Mouse (Mus musculus) neural tube, embryonic 14.5 days (tissue): ENCODE data around the gene Grid1. TPM values are rescaled to one million over a fixed set of nuclear protein-coding genes. Genes with fewer than 3 reads are reported as not detected.

ENCODE experiments used
- ATAC-seq: fragments of 200-750 bp; cut with Nextera tagmentation; 2 replicates; pipeline ENCODE4 v1.8.0; 2017; ENCODE audit warnings: low read depth, mild to moderate bottlenecking, moderate TSS enrichment, moderate library complexity
- H3K27ac ChIP-seq: fragments of 300-500 bp; sonication (generic); 2 replicates; pipeline ENCODE4 v1.5.1; 2014; ENCODE audit warnings: low read depth, mild to moderate bottlenecking, control low read depth, low read length, moderate library complexity, mixed read lengths
- H3K27me3 ChIP-seq: fragments of 300-500 bp; sonication (generic); 2 replicates; pipeline ENCODE4 v1.6.1; 2014; ENCODE audit warnings: low read length; ENCODE audit not compliant: control insufficient read depth, insufficient read depth
- H3K36me3 ChIP-seq: fragments of 300-500 bp; sonication (generic); 2 replicates; pipeline ENCODE4 v1.6.1; 2014; ENCODE audit warnings: low read length, mixed read lengths; ENCODE audit not compliant: control insufficient read depth, insufficient read depth
- H3K4me1 ChIP-seq: fragments of 300-500 bp; sonication (generic); 2 replicates; pipeline ENCODE4 v1.6.1; 2014; ENCODE audit warnings: low read length; ENCODE audit not compliant: control insufficient read depth, insufficient read depth
- H3K4me2 ChIP-seq: fragments of 300-500 bp; sonication (generic); 2 replicates; pipeline ENCODE4 v1.6.1; 2014; ENCODE audit warnings: mild to moderate bottlenecking, low read depth, low read length, control low read depth
- H3K4me3 ChIP-seq: fragments of 300-500 bp; sonication (generic); 2 replicates; pipeline ENCODE4 v1.5.1; 2014; ENCODE audit warnings: low read depth, low read length, control low read depth, mixed read lengths
- H3K9ac ChIP-seq: fragments of 300-500 bp; sonication (generic); replicated peaks from 2 replicates; pipeline ENCODE4 v1.6.1; 2014; ENCODE audit warnings: low read depth, mild to moderate bottlenecking, control low read depth, low read length, mixed read lengths
- H3K9me3 ChIP-seq: fragments of 300-500 bp; sonication (generic); 2 replicates; pipeline ENCODE4 v1.6.1; 2016; ENCODE audit warnings: low read length; ENCODE audit not compliant: control insufficient read depth
- WGBS: fragments of 180-500 bp; shearing (Covaris S2); extraction: QIAGEN DNeasy Blood & Tissue Kit; methylation state at CpG from one replicate; pipeline ENCODE4 v1.1.7; 2014; 5-methylcytosine and 5-hydroxymethylcytosine counted together
- polyA plus RNA-seq: library from polyadenylated mRNA; unstranded; fragments of >200 nt; fragmentation: Nextera tagmentation; extraction: Ambion mirVana; gene quantifications from 2 replicates; pipeline ENCODE4 v1.2.1, GENCODE M21; 2014

Gene Grid1
- polyA plus RNA-seq, 1 experiment from 2014 or later, result 7.9 TPM

DNA sequence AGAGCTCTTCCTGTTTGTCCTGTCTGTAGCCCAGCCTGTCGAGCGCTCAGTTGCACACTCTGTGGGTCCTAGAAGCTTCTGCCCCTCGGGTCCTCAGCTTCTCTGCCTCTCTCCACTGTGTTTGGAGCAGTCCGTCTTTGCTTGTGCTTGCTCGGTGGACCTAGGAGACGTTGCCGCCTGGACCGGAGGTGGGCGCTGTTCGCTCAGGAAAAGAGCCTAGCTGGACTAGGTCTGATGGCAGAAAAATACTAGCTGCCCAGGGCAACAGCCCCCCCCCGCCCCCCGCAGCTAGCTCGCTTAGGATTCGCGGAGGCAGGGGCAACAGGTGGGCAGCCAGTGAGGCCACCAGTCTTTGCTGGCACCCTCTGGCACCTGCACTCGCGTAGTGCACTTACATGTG, 3.2 kb downstream of the Grid1 start:
- Histone ChIP-seq H3K4me1 (peaks cover 22% of the 10 kb centered on the region), H3K4me2 (peak overlapping the region; percentile 79), H3K36me3 (no peaks in the 10 kb centered on the region), H3K4me3 (peak overlapping the region; percentile 27), H3K27me3 (peaks cover 9% of the 10 kb centered on the region), H3K27ac (no peak overlapping the region), H3K9ac (peak overlapping the region; percentile 50), H3K9me3 (no peaks in the 10 kb centered on the region)
- WGBS, result 2% methylated on average over 17 of the region's 17 CpGs
- ATAC-seq, result peak; percentile 47; the same call in 1 of the 2 replicates

- 84% methylated on average over 3 of the region's 3 CpGs for WGBS
Measured at GRCm38 (mm10) chr14:34824186-34824585, 4.3 kb downstream of the Grid1 start.

DNA sequence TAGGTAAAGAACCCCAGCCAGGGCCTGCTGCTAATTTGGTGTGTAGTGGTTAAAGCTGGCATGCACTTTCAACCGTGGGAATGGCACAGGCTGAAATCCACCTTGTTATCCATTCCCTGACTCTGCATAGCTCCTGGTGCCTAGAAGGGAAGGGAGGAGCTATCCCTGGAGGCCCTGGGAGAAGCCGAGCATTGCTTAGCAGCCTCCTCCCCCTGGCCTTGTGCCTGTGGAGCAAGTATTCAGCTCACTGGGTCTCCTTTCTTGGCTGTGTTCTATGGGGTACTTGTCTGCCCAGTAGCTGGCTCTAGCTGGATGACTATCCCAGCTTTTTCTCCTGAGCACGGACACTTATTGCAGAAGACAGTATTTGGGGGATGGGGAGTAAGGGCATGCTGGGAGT, 6.0 kb downstream of the Grid1 start:
- WGBS, result 32% methylated on average over 3 of the region's 3 CpGs
- no peaks in the 10 kb centered on the region for H3K9me3 ChIP-seq
- no peak overlapping the region for H3K27ac ChIP-seq
- peaks cover 3% of the 10 kb centered on the region for H3K27me3 ChIP-seq
- no peak overlapping the region for H3K4me2 ChIP-seq
- no peak overlapping the region for H3K4me3 ChIP-seq
- peaks cover 22% of the 10 kb centered on the region for H3K4me1 ChIP-seq
- no peaks in the 10 kb centered on the region for H3K36me3 ChIP-seq
- H3K9ac ChIP-seq, result no peak overlapping the region
- ATAC-seq, result no peak

More at GRCm38 (mm10) chr14:34824186-34824585, 4.3 kb downstream of the Grid1 start:
- Histone ChIP-seq H3K4me1 (peaks cover 22% of the 10 kb centered on the region), H3K36me3 (no peaks in the 10 kb centered on the region), H3K9ac (no peak overlapping the region), H3K4me2 (no peak overlapping the region), H3K9me3 (no peaks in the 10 kb centered on the region), H3K4me3 (no peak overlapping the region), H3K27me3 (peaks cover 5% of the 10 kb centered on the region), H3K27ac (no peak overlapping the region)
- no peak for ATAC-seq

DNA sequence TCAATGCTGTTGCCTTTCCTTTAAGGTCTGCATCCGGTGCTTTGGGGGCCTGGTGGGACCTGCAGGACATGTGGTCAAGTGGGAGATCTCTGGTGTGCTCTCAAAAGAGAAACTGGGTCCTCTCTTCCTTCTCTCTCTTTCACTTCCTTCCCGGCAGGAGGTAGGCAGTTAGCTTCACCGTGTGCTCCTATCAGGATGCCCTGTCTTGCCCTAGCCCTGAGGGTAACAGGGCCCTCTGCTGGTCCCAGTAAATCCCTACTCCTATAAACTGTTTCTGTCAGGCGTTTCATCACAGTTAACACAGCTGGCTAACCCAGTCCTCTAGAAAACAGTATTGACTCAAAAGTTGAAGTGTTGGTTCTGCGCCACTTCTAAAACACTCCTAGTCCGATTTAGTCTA, 9.9 kb downstream of the Grid1 start:
- Histone ChIP-seq H3K27me3 (no peaks in the 10 kb centered on the region), H3K4me2 (no peak overlapping the region), H3K9ac (no peak overlapping the region), H3K9me3 (no peaks in the 10 kb centered on the region), H3K27ac (no peak overlapping the region), H3K4me1 (0 out of 2 replicates have a peak, but pooled peaks cover 3% of the 10 kb centered on the region), H3K4me3 (no peak overlapping the region), H3K36me3 (no peaks in the 10 kb centered on the region)
- WGBS, result 64% methylated on average over 6 of the region's 6 CpGs
- no peak for ATAC-seq

GRCm38 (mm10) chr14:34837145-34837544, 17.2 kb downstream of the Grid1 start:
- H3K9me3 ChIP-seq, result no peaks in the 10 kb centered on the region
- no peak for ATAC-seq
- no peak overlapping the region for H3K4me3 ChIP-seq
- no peaks in the 10 kb centered on the region for H3K4me1 ChIP-seq
- H3K27me3 ChIP-seq, result no peaks in the 10 kb centered on the region
- H3K9ac ChIP-seq, result no peak overlapping the region
- WGBS, result 85% methylated on average over 3 of the region's 3 CpGs
- H3K27ac ChIP-seq, result no peak overlapping the region
- H3K4me2 ChIP-seq, result no peak overlapping the region
- H3K36me3 ChIP-seq, result no peaks in the 10 kb centered on the region

GRCm38 (mm10) chr14:34838999-34839398, 19.1 kb downstream of the Grid1 start:
- H3K9me3 ChIP-seq, result no peaks in the 10 kb centered on the region
- WGBS, result 67% methylated on average over 6 of the region's 6 CpGs
- H3K9ac ChIP-seq, result no peak overlapping the region
- H3K4me3 ChIP-seq, result no peak overlapping the region
- no peak overlapping the region for H3K4me2 ChIP-seq
- H3K36me3 ChIP-seq, result no peaks in the 10 kb centered on the region
- no peaks in the 10 kb centered on the region for H3K4me1 ChIP-seq
- no peaks in the 10 kb centered on the region for H3K27me3 ChIP-seq
- H3K27ac ChIP-seq, result no peak overlapping the region
- no peak for ATAC-seq

DNA sequence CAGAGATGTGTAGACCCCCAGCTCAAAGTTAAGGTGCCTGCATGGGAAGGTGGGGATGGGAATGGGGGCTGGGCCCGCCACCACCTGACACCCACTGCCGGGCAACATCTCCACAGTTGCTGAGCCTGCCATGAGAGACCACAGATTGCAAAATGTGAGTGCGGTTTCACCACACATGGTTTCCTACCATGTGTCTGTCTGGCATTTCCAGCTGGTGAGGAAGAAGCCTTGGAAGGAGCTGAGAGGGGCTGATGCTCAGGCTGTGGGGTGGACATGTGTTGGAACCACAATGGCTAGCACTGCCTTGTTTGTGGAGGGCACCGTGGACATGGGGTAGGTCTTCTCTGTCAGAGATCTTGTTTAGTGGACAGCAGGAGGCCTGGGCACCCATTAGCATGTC, 20.0 kb downstream of the Grid1 start:
- 88% methylated on average over 4 of the region's 4 CpGs for WGBS
- H3K36me3 ChIP-seq, result no peaks in the 10 kb centered on the region

DNA sequence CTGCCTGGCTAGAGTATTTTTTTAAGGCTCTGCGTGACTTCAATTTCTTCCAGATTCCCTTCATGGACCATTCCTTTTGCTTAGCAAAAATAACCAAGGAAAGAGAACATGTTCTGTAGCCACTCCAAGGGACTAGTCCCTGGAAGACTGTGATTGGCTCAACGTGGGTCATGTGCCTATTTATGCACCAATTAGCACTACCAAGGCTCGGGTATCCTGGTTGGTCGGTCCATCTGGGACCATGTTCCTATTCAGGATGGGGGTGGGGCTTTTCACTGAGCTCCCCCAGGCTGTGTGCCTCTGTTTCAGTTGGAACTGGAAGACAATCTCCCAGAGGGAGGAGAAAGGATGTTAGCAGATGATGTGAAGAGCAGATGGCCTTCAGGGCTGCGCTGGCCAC, 23.7 kb downstream of the Grid1 start:
- Histone ChIP-seq H3K9ac (no peak overlapping the region), H3K27me3 (no peaks in the 10 kb centered on the region), H3K4me1 (no peaks in the 10 kb centered on the region), H3K4me2 (no peak overlapping the region), H3K36me3 (no peaks in the 10 kb centered on the region), H3K9me3 (no peaks in the 10 kb centered on the region), H3K27ac (no peak overlapping the region), H3K4me3 (no peak overlapping the region)
- ATAC-seq, result no peak
- WGBS, result 78% methylated on average over 5 of the region's 5 CpGs

More for the DNA sequence above, 20.0 kb downstream of the Grid1 start:
- Histone ChIP-seq H3K9ac (no peak overlapping the region), H3K4me2 (no peak overlapping the region), H3K9me3 (no peaks in the 10 kb centered on the region), H3K27ac (no peak overlapping the region), H3K4me3 (no peak overlapping the region), H3K4me1 (no peaks in the 10 kb centered on the region), H3K27me3 (no peaks in the 10 kb centered on the region)
- ATAC-seq, result no peak

- Histone ChIP-seq H3K4me3 (no peak overlapping the region), H3K27ac (no peak overlapping the region), H3K4me2 (no peak overlapping the region), H3K27me3 (no peaks in the 10 kb centered on the region), H3K9me3 (no peaks in the 10 kb centered on the region), H3K4me1 (no peaks in the 10 kb centered on the region), H3K9ac (no peak overlapping the region), H3K36me3 (no peaks in the 10 kb centered on the region)
- WGBS, result 72% methylated on average over 3 of the region's 3 CpGs
- no peak for ATAC-seq
Measured at GRCm38 (mm10) chr14:34844166-34844565, 24.3 kb downstream of the Grid1 start.
